Mouse (Mus musculus): ENCODE results near the gene Sorcs2.

DNA sequence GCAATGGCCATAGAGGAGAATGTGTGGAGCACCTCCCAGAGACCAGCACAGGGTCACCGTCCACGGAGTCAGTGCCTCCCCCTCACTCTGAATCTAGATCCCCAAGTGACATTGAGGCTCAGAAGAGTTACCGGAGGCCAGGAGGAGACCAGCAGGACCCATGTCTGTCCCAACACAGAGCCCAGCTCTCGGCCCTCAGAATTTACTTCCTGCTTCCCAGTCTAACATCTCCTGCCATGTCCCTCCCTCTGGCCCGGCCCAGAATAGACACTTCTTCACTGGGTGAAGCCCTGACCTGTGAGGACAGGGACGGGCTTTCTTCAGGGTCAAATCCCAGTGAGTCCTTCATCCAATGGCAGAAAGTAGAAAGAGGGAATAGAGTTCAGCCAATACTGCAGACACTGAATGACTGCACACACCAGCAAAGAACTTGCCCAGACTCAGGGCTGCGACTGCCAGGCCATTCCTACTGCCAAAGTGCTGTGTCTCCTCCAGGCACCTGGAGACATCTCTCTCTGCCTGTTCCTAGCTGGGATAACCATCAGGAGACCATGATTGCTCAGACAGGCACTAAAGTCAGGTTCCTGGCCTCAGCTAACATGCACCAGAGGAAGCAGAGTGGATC is 29.3 kb downstream of the Sorcs2 start:
- TF ChIP-seq CTCF (IDR thresholded peaks at IDR 0.05; ENCODE audit: low read depth) (no peak), EP300 (optimal IDR thresholded peaks at IDR 0.05) (no peak)

Measured in stomach, postnatal 0 days (tissue).